Mouse (Mus musculus): Measurements from ENCODE around the gene Gm20388.
A peak's percentile ranks its signal among the peaks of the same experiment; 100 is the strongest.

Gm20388 gene

DNA sequence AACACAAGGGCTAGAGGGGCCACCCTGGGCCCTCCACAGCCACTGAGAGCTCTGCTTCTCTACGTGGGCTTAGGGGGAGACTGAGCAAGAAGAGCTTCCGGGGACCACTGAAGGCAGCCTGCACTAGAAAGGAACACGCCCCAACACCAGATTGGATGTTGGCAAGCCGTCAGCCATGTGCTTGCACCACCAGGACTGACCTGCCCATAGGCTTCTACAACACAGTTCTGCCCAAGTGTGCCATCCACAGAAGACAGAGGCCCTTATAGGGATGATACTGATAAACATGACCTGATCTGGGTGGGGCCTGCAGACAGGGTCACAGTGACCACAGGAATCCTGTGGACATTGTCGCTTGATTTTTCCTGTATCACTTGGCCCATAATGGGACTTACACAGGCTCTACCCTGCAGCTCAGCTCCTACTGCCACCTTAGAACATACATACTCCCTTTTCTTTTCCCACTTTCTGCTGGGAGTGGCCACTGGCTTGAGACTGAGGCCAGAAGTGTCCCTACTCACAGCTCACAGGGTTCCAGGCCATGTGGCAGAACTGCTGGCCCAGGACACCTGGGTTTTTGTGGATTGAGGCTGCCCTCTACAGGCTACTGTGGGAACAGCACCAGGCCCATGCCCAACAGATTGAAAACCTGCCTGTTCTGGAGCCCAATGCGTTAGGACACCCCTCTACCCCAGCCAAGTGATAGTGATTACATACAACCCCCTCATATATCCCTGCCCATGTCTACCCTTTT lies 2422.3 kb downstream of the Gm20388 start:
- peak; percentile 81 to 86 for DNase-seq (ENCODE audit: low spot score in 2 of 2)

DNA sequence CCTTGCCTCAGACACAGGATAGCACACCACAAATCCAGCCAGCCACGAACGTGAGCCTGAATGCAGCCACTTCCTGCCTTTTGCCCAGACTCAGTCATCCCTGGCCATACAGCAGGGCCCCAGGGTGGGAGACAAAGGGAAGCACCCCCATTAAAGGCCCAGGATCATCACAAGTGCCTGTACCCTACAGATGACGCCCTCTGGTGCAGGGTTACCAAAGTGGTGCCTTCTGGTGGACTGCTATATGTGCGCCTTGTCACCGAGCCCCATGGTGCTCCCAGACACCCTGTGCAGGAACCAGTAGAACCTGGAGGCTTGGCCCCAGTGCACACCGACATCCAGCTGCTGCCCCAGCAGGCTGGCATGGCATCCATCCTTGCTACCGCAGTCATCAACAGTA lies 2422.9 kb downstream of the Gm20388 start:
- no peak for DNase-seq (ENCODE audit: low spot score in 2 of 2)

DNA sequence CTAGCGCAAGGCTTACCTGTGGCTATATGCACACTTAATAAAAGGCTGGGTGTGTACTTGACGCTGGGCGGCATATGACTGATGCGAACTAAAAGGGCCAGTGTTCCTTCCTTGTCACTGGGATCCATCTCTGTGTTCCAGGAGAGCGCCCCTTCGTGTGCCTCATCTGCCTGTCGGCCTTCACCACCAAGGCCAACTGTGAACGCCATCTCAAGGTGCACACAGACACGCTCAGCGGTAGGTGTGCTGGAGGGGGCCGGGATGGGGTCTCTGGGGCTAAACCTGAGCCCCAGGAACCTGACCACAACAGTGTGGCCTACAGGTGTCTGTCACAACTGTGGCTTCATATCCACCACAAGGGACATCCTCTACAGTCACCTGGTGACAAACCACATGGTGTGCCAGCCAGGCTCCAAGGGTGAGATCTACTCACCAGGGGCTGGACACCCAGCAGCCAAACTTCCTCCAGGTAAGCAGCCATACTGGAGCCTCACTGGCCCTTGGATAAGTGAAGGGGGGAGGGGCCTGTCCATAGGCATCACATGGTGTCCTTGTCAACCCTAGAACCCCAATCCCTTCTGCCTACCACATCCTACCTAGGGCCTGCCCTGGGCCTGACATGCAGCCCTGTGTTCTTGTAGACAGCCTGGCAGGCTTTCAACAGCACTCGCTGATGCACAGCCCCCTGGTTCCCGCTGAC lies 2424.3 kb downstream of the Gm20388 start:
- DNase-seq (ENCODE audit: low spot score in 2 of 2), result no peak

DNA sequence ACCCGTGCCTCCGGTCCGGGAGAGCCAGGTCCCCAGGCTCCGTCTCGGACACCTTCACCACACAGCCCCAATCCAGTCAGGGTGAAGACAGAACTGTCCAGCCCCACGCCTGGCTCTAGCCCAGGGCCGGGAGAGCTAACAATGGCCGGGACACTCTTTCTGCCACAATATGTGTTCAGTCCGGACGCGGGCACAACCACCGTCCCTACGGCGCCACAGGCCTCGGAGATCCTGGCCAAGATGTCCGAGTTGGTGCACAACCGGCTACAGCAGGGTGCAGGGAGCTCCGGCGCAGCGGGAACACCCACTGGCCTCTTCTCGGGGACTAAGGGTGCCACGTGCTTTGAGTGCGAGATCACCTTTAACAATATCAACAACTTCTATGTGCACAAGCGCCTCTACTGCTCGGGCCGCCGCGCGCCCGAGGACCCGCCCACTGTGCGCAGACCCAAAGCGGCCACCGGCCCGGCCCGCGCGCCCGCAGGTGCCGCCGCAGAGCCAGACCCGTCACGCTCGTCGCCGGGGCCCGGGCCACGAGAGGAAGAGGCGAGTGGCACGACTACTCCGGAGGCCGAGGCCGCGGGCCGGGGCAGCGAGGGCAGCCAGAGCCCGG lies 2425.1 kb downstream of the Gm20388 start:
- DNase-seq (ENCODE audit: low spot score in 2 of 2), result no peak

DNA sequence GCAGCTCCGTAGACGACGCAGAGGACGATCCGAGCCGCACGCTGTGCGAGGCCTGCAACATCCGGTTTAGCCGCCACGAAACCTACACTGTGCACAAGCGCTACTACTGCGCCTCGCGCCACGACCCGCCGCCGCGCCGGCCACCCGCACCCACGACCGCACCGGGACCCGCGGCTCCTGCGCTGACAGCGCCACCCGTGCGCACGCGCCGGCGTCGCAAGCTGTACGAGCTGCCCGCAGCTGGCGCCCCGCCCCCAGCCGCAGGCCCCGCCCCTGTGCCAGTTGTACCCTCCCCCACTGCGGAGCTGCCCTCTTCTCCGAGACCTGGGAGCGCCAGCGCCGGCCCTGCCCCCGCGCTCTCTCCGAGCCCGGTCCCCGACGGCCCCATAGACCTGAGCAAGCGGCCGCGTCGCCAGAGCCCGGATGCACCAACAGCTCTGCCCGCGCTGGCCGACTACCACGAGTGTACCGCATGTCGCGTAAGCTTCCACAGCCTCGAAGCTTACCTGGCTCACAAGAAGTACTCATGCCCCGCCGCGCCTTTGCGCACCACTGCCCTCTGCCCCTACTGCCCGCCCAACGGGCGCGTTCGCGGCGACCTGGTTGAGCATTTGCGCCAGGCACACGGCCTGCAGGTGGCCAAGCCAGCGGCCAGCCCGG lies 2425.7 kb downstream of the Gm20388 start:
- no peak for DNase-seq (ENCODE audit: low spot score in 2 of 2)

DNA sequence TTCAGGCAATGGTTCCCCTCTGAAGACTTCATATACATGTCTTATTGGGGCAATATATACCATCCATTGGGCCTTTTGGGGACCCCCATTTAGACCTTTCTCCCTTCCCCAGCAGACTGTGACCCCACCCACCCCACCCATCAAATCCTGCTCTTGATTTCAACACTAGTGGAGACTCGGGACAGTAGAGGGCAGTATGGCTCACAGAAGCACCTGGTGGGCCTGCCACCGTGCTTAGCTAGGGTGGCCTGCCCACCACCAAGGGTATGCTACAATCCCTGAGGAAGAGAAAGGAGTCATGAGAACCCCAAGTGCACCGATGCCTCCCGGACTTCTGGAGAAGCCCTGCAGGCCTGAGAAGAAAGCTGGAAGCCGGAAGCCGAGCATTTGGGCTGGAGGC lies 2428.2 kb downstream of the Gm20388 start:
- no peak for DNase-seq (ENCODE audit: low spot score in 2 of 2)

DNA sequence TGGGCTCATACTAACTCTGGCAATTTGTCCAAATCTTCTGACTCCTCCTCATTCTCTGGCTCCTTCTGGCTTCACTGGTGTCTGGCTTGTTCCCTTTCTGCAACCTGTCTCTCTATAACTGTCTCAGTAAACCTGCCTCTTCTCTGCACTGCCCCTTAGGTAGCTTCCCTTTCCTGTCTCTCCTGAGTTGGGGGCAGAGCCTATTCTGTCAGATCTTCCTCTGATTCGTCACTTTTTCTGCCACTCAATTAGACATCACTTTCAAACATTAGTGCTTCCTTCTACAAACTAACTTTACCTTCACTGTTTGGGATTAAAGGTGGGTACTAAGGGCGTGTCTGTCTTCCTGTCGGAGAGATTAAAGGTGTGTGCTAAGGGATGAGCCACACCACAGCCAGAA lies 2430.1 kb downstream of the Gm20388 start:
- no peak for DNase-seq (ENCODE audit: low spot score in 2 of 2)

DNA sequence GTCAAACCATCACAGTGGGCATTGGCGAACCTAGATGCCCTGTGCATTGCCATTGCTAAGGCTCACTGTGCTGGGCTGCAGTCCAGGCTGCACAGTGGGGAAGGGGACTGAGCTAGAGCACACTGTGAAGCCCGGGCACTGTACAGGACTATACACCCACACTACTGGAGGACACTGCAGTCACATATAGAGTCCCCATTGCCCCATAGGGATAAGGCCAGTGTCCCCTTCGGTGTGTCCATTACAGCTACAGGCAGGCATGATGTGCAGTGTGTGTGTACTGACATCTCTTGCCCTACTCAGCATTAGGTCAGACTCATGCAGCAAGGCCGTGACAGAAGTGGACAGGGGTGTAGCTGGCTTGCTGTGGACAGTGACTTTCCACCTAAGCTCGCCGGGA lies 2431.1 kb downstream of the Gm20388 start:
- DNase-seq (ENCODE audit: low spot score in 2 of 2), result no peak

DNA sequence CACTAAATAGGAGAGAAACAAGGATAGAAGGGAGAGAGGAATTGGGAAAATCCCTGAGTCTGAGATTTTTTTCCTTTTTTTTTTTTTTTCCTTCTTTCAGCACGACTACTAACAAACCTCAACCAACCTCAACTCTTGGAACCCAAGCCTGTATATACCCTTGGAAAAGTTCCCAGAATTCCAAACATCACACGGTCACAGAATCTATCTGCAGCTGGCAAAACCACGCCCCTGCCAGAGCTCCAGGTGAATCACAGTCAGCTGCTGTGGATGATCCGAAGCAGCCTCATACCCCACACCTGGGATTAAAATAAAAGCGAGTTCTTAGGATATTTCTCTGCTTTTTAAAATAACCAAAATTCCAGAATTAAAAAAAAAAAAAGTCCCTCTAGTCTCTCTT lies 2431.7 kb downstream of the Gm20388 start:
- DNase-seq (ENCODE audit: low spot score in 2 of 2), result no peak

DNA sequence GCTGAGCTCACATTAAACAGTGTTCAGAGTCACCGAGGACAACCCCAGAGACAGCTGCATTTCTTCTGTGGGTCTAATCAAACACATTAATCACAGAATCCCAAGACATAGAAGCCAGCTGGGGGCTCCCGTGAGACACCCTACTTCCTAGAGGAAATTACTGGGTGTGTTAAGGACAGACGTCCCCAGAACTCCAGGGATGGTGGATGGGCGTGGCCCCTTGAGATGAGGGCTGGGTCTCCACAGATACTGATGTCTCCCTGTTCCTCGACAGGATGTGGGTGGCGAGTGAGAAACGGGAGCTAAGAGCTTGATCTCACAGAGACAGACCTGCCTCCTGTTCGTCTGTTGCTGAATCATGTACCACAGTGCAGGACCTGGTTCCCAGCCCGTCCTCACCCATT lies 2432.2 kb downstream of the Gm20388 start:
- peak in 1 of 2 experiments; percentile 56 for DNase-seq (ENCODE audit: low spot score in 2 of 2)

DNA sequence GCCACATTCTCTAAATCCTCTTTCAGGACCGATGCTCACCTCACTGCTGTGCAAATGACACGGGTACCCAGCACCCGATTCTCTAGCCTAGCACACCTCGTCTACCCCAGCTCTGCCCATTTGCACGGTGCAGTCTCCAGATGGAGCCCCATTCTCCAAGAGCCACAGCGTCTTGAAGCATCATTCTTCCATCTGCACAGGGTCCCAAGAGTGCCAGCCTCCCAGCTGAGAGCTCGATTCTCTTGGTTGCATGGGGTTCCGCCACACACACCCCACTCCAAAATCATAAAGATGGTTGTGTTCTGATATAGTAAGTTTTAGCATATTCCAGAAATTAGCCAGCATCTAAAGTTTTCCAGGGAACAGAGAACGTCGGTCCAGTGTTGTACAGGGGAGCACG lies 2432.7 kb downstream of the Gm20388 start:
- DNase-seq (ENCODE audit: low spot score in 2 of 2), result no peak

DNA sequence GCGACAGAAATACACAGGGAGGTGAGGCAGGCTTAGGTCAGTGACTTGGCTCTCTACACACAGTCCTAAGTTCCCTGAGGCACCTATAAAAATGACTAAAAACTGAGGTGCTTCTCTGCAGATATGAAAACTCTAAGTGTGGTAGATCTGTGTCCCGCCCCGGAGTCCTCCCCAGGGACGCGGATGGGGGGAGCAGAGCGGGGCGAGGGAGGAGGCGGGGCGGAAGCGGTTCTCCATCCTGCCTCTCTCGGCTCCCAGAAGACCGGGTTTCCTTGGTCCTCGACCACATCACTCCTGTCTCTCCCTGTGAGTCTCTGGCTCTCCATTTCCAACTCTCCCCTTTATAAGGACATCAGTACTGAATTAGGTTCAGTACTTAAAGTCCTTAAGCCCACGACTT lies 2433.1 kb downstream of the Gm20388 start:
- DNase-seq (ENCODE audit: low spot score in 2 of 2), result no peak

DNA sequence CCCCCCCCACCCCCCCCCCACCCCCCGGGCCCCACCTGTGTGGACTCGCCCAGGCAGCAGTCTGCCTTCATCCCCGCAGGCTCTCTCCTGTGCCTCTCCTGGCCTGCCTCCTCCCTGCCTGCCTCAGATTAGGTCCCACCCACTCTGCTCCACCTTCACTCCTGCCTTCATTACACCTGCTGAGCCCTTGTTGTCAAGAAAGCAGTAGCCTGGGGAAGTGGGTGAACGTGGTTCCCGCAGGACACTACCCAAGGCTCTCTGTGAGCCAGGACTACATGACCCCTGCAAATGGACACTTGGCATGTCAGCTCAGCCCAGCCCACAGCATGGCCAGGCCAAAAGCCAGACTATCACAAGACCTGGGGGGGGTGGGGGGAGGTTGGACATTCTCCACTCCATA lies 2433.6 kb downstream of the Gm20388 start:
- no peak for DNase-seq (ENCODE audit: low spot score in 2 of 2)

DNA sequence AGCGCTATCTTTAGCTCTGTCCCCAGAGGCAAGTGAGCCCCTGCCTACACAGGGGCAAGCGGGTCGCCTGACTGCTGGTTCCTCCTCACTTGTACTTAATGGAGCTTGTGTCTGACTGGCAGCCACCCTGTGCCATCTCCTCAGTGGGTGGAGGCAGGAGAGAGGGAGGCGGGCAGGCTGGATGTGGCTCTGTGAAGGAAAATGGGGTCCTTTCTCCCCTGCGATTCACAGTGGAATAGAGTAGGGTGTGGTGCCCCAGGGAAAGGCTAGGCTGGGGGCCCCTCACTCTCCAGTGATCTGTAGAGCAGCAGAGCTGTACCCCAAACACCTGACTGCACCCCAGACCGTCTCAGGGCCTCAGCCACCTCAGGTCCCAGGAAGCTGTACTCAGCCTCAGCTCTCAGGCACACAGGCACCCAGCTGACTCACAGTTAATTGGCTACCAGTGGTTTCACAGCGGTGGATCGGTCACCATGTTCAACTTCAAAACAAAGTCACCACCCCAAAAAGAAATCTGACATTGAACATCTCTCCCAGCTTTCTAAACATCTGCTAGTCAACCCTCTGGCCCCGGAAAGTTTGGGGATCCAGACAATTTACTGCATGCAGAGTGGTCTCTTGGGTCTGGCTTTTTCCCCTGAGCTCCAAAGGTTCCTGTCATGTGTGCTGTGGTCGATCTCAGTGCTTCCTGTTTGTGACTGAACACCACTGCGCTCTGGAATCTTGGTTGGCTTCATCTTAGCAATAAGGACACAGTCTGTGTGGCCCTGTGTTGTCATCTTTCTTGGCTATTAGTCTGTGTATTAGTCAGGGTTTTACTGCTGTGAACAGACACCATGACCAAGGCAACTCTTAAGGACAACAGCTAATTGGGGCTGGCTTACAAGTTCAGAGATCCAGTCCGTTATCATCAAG lies 2434.8 kb downstream of the Gm20388 start:
- no peak for DNase-seq (ENCODE audit: low spot score in 2 of 2)

DNA sequence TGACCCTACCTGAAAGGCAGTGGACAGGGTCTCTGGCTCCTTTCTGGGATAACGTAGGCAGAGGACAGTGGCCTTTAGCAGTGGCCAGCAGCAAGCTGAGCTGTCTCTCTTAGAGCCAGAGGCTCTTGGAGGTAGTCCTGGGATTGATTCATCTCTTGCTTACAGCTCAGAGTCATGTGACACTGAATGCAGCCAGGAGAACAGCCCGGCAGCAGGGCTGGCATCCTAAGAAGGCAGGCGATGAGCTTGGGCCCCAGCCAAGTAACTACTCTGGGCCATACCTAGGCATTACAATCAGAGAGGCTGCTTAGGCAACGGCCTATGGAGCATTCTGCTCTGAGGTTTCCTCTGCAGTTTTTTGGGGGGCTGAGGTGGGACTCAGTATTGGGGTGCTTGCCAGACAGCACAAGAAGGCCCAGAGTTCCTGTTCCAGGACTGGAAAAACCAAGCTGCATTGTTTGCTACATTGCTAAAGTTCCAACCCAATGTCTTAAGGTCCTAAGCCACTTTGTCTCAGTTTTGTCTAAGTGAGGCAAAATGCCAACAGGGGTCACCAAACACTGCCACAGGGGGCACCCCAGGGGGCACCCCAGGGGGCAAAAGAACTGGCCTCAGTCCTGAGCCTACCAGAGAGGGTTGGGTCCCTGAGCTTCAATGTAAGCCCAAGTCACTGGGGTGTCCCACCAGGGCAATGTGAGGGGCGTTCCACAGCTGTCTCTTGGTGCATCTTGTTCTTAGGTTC lies 2437.3 kb downstream of the Gm20388 start:
- no peak for DNase-seq (ENCODE audit: low spot score in 2 of 2)

DNA sequence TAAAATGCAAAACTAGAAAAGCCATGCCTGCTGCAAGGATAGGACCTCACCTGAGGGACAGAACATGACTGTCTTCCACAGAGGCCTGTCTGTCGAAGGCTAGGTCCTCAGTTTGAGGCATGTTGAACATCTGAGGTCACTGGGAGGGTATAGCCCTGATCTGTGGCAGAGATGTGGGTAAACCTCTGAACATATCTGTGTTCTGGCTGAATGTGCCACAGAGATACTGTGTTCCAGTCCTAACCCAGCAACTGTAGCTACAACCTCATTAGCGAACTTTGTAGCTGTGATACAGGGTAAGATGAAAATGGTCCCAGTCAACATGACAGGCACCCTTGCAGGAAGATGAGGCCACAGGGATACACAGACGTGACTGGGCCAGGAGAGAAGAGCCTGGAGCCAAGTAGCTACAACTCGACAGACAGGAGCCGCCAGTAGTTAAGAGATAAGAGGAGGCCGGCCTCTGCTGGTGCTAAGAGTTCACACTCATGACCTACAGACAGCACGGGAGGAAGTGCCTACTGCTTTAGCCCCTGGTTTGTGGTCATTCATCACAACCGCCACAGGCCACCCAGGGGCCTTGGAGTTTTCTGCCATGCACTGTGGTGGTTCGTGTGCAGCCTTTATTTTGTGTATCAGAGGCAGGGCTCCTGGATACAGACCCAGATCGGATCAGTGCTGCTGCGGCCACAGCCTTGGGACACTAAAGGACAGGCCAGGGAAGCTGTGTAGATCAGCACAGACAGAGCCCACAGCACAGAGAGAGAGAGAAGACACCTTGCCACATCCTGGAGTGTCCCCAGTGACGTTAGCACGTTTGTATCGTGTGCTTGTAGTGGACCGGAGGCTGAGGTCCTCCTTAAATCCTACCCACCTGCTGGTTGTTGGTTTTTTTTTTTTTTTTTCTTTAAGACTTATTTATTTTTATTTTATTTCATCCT lies 2439.0 kb downstream of the Gm20388 start:
- no peak for DNase-seq (ENCODE audit: low spot score in 2 of 2)

DNA sequence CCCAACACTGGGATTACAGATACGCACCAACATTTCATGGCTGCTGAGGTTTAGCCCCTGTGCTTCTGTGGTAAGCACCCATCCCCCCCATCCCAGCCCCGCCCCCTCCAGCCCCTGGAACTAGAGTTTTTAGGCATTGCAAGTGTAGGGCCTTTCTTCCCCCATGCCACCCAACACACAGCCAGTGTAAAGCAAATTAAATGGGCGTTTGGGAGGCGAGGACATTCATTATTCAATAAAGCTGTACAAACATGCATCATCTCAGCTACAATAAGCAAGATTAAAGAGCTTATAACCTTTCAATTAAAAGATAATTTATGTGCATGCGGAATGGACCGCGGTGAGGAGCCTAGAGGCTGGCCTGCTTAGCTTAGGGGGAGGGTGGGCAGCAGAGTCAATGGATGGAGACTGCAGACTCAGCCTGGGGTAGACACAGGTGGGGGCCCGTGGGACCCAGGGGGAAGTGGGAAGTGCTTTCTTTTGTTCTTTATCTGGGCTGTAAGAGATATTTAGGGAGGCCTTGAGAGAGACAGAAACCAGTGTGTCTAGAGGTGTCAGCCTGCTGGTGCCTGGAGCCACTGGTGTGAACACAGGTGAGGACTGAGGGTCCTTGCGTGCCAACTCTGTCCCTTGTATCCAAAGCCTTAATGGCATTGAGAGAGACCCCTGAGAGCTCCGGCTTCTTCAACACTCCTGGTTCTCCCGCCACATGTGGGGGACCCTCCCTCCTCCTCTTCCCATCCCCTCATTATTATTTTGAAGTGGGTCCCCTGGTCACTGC lies 2439.9 kb downstream of the Gm20388 start:
- DNase-seq (ENCODE audit: low spot score in 2 of 2), result no peak

DNA sequence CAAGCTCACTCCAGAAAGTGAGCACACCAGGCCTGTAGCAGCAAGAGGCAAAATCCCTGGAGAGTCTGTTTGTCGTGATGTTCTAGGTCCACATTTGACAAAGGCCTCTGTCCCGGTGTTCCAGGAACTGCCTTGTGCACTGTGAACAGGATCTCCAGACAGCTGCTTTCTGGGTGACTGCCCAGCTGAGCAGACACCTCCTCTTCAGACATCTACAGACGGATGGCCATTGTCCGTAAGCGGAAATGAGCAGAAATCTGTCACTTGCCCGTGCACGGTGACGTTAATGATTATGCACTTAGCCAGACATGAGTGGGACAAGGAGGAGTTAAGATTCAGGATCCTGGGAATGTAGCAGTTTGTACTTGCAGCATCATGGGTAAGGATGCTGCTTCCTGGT lies 2443.5 kb downstream of the Gm20388 start:
- DNase-seq (ENCODE audit: low spot score in 2 of 2), result no peak

Measured in frontal cortex, postnatal 25 days (tissue).